Mouse (Mus musculus) embryonic facial prominence, embryonic 11.5 days (tissue): ENCODE measurements at regions not wholly inside any gene's neighbourhood (a gene's known extent, or its start where the extent isn't known, plus 50 kb on each side); places are given as distances from the start of the nearest gene placed in this dataset.

Experiments
- ATAC-seq: fragments of 200-750 bp; cut with Nextera tagmentation; replicated peaks from 2 replicates; pipeline ENCODE4 v1.8.0; 2017; ENCODE audit warnings: low read depth; ENCODE audit not compliant: insufficient number of reproducible peaks, low FRiP score, low TSS enrichment
- DNase-seq: peaks from one replicate; pipeline ENCODE4 v3.0.0-alpha.2; 2015; ENCODE audit warnings: low spot score
- H3K27ac ChIP-seq: fragments of 300-500 bp; sonication (generic); replicated peaks from 2 replicates; pipeline ENCODE4 v1.5.1; 2014; ENCODE audit warnings: mild to moderate bottlenecking, low read depth, low read length, control low read depth
- H3K27me3 ChIP-seq: fragments of 300-500 bp; sonication (generic); 2 replicates; pipeline ENCODE4 v1.6.1; 2014; ENCODE audit warnings: mild to moderate bottlenecking, low read length, moderate library complexity, mixed read lengths; ENCODE audit not compliant: control insufficient read depth, insufficient read depth
- H3K36me3 ChIP-seq: fragments of 300-500 bp; sonication (generic); replicated peaks from 2 replicates; pipeline ENCODE4 v1.6.1; 2014; ENCODE audit warnings: low read depth, mild to moderate bottlenecking, low read length, moderate library complexity, mixed read lengths; ENCODE audit not compliant: control insufficient read depth, insufficient read depth
- H3K4me1 ChIP-seq: fragments of 300-500 bp; sonication (generic); 2 replicates; pipeline ENCODE4 v1.6.1; 2014; ENCODE audit warnings: low read length, mixed read lengths; ENCODE audit not compliant: control insufficient read depth, insufficient read depth
- H3K4me2 ChIP-seq: fragments of 300-500 bp; sonication (generic); 2 replicates; pipeline ENCODE4 v1.6.1; 2014; ENCODE audit warnings: low read depth, mild to moderate bottlenecking, control low read depth, low read length, moderate library complexity
- H3K4me3 ChIP-seq: fragments of 300-500 bp; sonication (generic); 2 replicates; pipeline ENCODE4 v1.5.1; 2014; ENCODE audit warnings: low read depth, low read length, control low read depth
- H3K9ac ChIP-seq: fragments of 300-500 bp; sonication (generic); replicated peaks from 2 replicates; pipeline ENCODE4 v1.6.1; 2014; ENCODE audit warnings: mild to moderate bottlenecking, control low read depth, low read length
- H3K9me3 ChIP-seq: fragments of 300-500 bp; sonication (generic); replicated peaks from 2 replicates; pipeline ENCODE4 v1.6.1; 2016; ENCODE audit warnings: mild to moderate bottlenecking, low read length, inconsistent platforms, mixed read lengths; ENCODE audit not compliant: control insufficient read depth
- WGBS: fragments of 180-500 bp; shearing (Covaris S2); extraction: QIAGEN DNeasy Blood & Tissue Kit; methylation state at CpG from one replicate; pipeline ENCODE4 v1.1.7; 2014; 5-methylcytosine and 5-hydroxymethylcytosine counted together

- Histone ChIP-seq H3K27me3 (no peaks in the 10 kb centered on the region), H3K4me2 (no peak overlapping the region), H3K9me3 (no peaks in the 10 kb centered on the region), H3K4me1 (no peaks in the 10 kb centered on the region), H3K36me3 (no peaks in the 10 kb centered on the region), H3K27ac (no peak overlapping the region), H3K4me3 (no peak overlapping the region), H3K9ac (no peak overlapping the region)
- DNase-seq: peak; percentile 25
- no peak for ATAC-seq
Observed at GRCm38 (mm10) chr17:91216429-91216828, 123.6 kb upstream of the Nrxn1 start.

GRCm38 (mm10) chr17:91182574-91182973 lies 89.7 kb upstream of the Nrxn1 start:
- no peak overlapping the region for H3K4me3 ChIP-seq
- H3K9me3 ChIP-seq: no peaks in the 10 kb centered on the region
- no peaks in the 10 kb centered on the region for H3K4me1 ChIP-seq
- DNase-seq: peak; percentile 2
- no peaks in the 10 kb centered on the region for H3K36me3 ChIP-seq
- 63% methylated on average over 4 of the region's 4 CpGs for WGBS
- H3K9ac ChIP-seq: no peak overlapping the region
- no peaks in the 10 kb centered on the region for H3K27me3 ChIP-seq
- no peak overlapping the region for H3K4me2 ChIP-seq
- no peak overlapping the region for H3K27ac ChIP-seq
- ATAC-seq: no peak

GRCm38 (mm10) chr17:91161834-91162233 lies 69.0 kb upstream of the Nrxn1 start:
- Histone ChIP-seq H3K4me1 (no peaks in the 10 kb centered on the region), H3K27ac (no peak overlapping the region), H3K9ac (no peak overlapping the region), H3K36me3 (no peaks in the 10 kb centered on the region), H3K9me3 (no peaks in the 10 kb centered on the region), H3K4me2 (no peak overlapping the region), H3K4me3 (no peak overlapping the region), H3K27me3 (no peaks in the 10 kb centered on the region)
- WGBS: 79% methylated on average over 2 of the region's 2 CpGs
- DNase-seq (no peak), ATAC-seq (no peak)
